Mouse (Mus musculus): ENCODE measurements at regions not wholly inside any gene's neighbourhood (a gene's known extent, or its start where the extent isn't known, plus 50 kb on each side); places are given as distances from the start of the nearest gene placed in this dataset.

DNA sequence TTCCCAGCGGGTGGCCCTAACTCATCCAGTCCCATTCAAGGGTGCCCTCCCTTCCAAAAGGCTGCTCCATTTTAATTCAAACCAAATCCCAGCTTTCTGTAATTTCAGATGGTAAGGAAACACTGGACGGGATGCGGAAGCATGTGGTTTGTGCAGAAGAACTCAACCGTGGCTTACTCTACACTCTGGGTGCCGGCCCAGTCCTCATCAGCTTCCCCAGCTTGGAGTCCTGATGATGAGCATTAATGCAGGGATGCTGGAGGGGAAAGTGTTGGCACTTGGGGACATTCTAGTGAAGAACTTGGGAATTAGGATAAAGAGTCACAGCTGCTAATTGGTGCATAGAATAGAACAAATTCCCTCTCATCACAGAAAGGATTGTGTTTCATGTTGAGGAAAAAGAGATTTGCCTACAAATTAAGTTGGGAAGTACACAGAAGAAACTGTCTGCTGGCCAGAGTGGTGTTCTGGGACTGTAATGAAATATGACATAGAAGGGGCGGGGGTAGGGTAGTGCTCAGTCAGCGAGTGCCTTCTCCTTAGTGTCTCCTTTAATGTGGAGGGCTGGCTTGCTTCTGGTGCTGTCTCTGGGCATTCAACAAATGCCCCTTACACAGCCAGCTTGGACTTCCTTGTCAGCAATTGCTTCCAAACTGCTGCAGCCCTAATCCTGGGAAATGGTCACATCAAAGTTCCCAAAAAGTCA lies 285.0 kb upstream of the Bmper start:
- ATAC-seq (ENCODE audit: low read depth) = no peak
- Histone ChIP-seq H3K4me1 (replicated peaks) (no peaks in the 10 kb centered on the region), H3K9ac (no peak overlapping the region), H3K27ac (replicated peaks) (no peak overlapping the region), H3K4me3 (no peak overlapping the region), H3K9me3 (no peaks in the 10 kb centered on the region), H3K36me3 (no peaks in the 10 kb centered on the region), H3K4me2 (no peak overlapping the region), H3K27me3 (no peaks in the 10 kb centered on the region)
- WGBS = 80% methylated on average over 7 of the region's 7 CpGs

DNA sequence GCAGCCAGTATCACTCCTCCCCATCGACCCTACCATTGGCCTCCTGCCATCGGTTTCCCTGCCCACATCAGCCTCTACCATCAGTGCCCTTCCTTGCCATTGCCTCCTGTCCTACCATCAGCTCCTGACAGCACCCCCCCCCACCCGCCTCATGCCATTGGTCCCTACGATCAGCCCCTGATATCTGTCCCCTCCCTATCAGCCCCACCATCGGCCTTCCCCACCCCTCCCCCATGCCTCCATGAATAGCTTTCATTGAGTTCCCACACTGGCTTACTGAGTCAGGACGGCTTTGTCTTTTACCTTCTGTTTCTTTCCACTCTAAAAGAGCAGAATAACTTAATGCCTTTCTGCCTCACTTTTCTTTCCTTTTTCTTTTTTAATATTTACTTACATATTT lies 277.9 kb upstream of the Bmper start:
- no peak overlapping the region for H3K4me2 ChIP-seq
- no peak overlapping the region for H3K4me3 ChIP-seq
- H3K27me3 ChIP-seq = no peaks in the 10 kb centered on the region
- no peak overlapping the region for H3K27ac ChIP-seq (replicated peaks)
- no peak overlapping the region for H3K9ac ChIP-seq
- H3K36me3 ChIP-seq = no peaks in the 10 kb centered on the region
- ATAC-seq (ENCODE audit: low read depth) = no peak
- no peaks in the 10 kb centered on the region for H3K4me1 ChIP-seq (replicated peaks)
- WGBS = 65% methylated on average over 6 of the region's 6 CpGs
- H3K9me3 ChIP-seq = no peaks in the 10 kb centered on the region

- Histone ChIP-seq H3K27ac (replicated peaks) (no peak overlapping the region), H3K4me3 (no peak overlapping the region), H3K4me1 (replicated peaks) (no peaks in the 10 kb centered on the region), H3K9me3 (no peaks in the 10 kb centered on the region), H3K36me3 (no peaks in the 10 kb centered on the region), H3K27me3 (no peaks in the 10 kb centered on the region), H3K9ac (no peak overlapping the region), H3K4me2 (no peak overlapping the region)
- WGBS = 73% methylated on average over 8 of the region's 8 CpGs
- ATAC-seq (ENCODE audit: low read depth) = no peak
Measured at GRCm38 (mm10) chr9:22945426-22945955, 277.4 kb upstream of the Bmper start.

DNA sequence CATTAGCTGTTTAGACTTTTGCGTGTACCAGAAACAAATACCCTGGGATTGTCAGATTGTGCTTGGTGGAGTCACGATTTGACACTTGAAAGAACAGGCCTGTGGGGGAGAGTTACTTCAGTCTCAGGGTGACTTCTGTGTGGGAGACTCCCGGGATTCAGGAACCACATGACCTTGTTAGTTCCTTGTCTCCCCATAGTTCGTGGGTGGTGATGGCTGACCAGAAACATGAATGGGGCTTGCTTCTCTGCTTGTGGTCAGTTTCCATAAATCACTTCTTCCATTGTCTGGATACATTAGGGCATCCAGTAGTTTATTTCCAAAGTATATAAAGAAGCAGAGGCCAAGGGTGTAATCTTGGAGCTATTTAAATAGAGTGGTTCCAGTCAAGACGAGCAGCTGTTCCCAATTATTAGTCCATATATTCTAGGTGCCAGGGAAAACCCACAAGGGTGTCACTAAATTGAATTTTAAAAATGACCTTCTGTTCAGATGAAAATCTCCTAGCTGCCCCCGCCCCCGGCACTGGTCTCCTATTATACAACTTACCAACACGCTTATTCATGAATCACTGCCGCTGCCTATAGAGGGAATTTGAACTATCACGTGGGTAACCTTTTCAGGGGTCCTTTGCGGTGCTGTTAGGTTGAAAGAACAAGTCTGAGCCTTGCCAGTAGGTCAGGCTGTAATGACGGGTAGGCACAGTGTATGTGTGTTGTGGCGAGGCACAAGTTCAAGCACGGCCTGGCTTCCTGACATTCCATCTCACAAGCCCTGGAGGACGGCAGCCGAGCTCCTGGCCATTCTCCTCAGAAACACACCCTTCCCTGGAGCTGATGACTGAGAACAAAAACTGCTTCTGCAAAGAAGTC lies 270.1 kb upstream of the Bmper start:
- H3K4me3 ChIP-seq = no peak overlapping the region
- H3K27ac ChIP-seq (replicated peaks) = no peak overlapping the region
- ATAC-seq (ENCODE audit: low read depth) = no peak
- WGBS = 27% methylated on average over 16 of the region's 16 CpGs
- H3K4me1 ChIP-seq (replicated peaks) = peaks cover 12% of the 10 kb centered on the region
- no peaks in the 10 kb centered on the region for H3K36me3 ChIP-seq
- no peak overlapping the region for H3K4me2 ChIP-seq
- H3K9me3 ChIP-seq = no peaks in the 10 kb centered on the region
- no peak overlapping the region for H3K9ac ChIP-seq
- H3K27me3 ChIP-seq = no peaks in the 10 kb centered on the region

DNA sequence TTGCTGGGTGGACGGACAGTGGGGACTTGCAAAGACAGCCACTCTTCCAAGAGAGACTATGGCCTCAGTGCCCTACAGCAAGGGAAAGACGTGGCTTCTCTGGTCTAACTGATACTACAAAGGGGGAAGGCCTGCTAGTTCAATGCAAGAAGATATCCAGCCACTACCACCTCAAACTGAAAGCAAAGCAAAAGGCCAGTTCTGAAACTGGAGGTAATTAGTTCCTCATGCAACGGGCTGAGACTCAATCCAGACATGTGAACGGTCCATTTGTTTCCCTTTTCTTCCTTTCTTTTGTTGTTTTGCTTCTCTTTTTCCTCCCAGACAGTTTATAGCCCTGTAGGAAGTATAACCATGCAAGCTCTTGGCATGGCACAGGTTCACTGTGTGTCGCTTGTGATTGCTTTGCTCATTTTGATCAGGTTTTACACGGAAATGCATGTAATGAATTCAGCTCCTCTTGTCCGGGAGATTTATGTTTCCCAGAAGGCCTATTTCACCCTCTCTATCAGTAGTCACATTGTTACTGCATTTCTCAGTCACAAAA lies 260.5 kb upstream of the Bmper start:
- Histone ChIP-seq H3K4me2 (peak overlapping the region; percentile 6; the same call in 1 of the 2 replicates), H3K9me3 (no peaks in the 10 kb centered on the region), H3K36me3 (no peaks in the 10 kb centered on the region), H3K4me1 (replicated peaks) (peaks cover 8% of the 10 kb centered on the region), H3K9ac (no peak overlapping the region), H3K27ac (replicated peaks) (peak overlapping the region; percentile 66), H3K27me3 (no peaks in the 10 kb centered on the region), H3K4me3 (no peak overlapping the region)
- no peak for ATAC-seq (ENCODE audit: low read depth)
- 18% methylated on average over 7 of the region's 7 CpGs for WGBS

- H3K4me2 ChIP-seq = no peak overlapping the region
- ATAC-seq (ENCODE audit: low read depth) = no peak
- no peak overlapping the region for H3K9ac ChIP-seq
Measured at GRCm38 (mm10) chr9:22971312-22971711, 251.6 kb upstream of the Bmper start.

DNA sequence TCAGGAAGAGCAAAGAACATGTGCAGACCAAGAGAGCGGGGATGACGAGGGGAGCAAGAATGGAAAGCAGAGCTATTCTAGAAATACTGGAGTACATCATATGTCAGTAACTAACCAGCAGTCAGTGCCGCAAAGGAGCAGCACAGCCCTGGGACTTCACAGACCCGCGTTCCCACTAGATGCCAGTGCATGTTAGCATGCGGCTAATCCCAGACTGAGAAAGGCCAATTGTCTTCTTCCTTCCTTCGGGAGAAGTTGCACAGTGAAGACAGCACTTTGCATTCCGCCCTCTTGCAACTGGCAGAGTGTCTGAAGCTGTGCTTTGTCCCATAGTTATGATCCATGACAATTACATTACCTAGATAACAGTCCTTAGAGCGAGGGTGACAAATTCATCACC lies 246.1 kb upstream of the Bmper start:
- H3K4me1 ChIP-seq (replicated peaks) = peaks cover 7% of the 10 kb centered on the region; the same call in 1 of the 2 replicates
- no peaks in the 10 kb centered on the region for H3K27me3 ChIP-seq
- no peaks in the 10 kb centered on the region for H3K9me3 ChIP-seq
- 48% methylated on average over 9 of the region's 9 CpGs for WGBS
- no peak overlapping the region for H3K4me2 ChIP-seq
- no peak for ATAC-seq (ENCODE audit: low read depth)
- H3K27ac ChIP-seq (replicated peaks) = no peak overlapping the region
- no peak overlapping the region for H3K4me3 ChIP-seq
- H3K36me3 ChIP-seq = no peaks in the 10 kb centered on the region
- H3K9ac ChIP-seq = no peak overlapping the region

More at GRCm38 (mm10) chr9:22971312-22971711, 251.6 kb upstream of the Bmper start:
- 0 out of 2 replicates have a peak, but pooled peaks cover under 1% of the 10 kb centered on the region for H3K4me1 ChIP-seq (replicated peaks)
- no peaks in the 10 kb centered on the region for H3K36me3 ChIP-seq
- no peak overlapping the region for H3K27ac ChIP-seq (replicated peaks)
- H3K9me3 ChIP-seq = no peaks in the 10 kb centered on the region
- H3K27me3 ChIP-seq = no peaks in the 10 kb centered on the region
- 82% methylated on average over 4 of the region's 4 CpGs for WGBS
- H3K4me3 ChIP-seq = no peak overlapping the region

GRCm38 (mm10) chr9:22979627-22980026 lies 243.2 kb upstream of the Bmper start:
- H3K27ac ChIP-seq (replicated peaks) = no peak overlapping the region
- H3K4me2 ChIP-seq = no peak overlapping the region
- no peaks in the 10 kb centered on the region for H3K27me3 ChIP-seq
- H3K9ac ChIP-seq = no peak overlapping the region
- no peak overlapping the region for H3K4me3 ChIP-seq
- H3K36me3 ChIP-seq = no peaks in the 10 kb centered on the region
- H3K9me3 ChIP-seq = no peaks in the 10 kb centered on the region
- H3K4me1 ChIP-seq (replicated peaks) = peaks cover 7% of the 10 kb centered on the region; the same call in 1 of the 2 replicates
- WGBS = 73% methylated on average over 5 of the region's 5 CpGs
- no peak for ATAC-seq (ENCODE audit: low read depth)

DNA sequence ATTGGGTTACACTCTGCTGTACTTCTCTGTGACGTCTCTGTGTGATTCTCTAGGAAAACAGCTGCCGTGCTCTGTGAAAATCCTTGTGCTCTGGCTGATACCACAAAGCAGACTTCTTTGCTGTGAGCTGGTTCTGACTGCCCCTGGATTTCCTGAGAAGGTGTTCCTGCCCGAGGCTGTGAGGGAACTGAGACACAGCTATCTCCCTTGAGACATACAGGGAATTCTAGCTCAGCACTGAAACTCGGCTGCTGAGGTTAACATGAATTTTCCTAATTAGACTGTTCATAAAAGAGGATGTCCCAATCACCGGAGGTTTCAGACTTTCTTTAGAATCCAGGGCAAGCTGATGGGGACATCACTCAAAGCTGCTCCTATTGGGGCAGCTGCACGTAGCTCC lies 233.4 kb upstream of the Bmper start:
- Histone ChIP-seq H3K36me3 (no peaks in the 10 kb centered on the region), H3K4me2 (no peak overlapping the region), H3K27ac (replicated peaks) (no peak overlapping the region), H3K4me3 (no peak overlapping the region), H3K9me3 (no peaks in the 10 kb centered on the region), H3K27me3 (no peaks in the 10 kb centered on the region), H3K9ac (no peak overlapping the region), H3K4me1 (replicated peaks) (no peaks in the 10 kb centered on the region)
- ATAC-seq (ENCODE audit: low read depth) = no peak
- 57% methylated on average over 6 of the region's 6 CpGs for WGBS

GRCm38 (mm10) chr9:22993531-22993930 lies 229.3 kb upstream of the Bmper start:
- Histone ChIP-seq H3K27ac (replicated peaks) (no peak overlapping the region), H3K27me3 (no peaks in the 10 kb centered on the region; the same call in 1 of the 2 replicates), H3K9ac (no peak overlapping the region), H3K9me3 (no peaks in the 10 kb centered on the region), H3K4me1 (replicated peaks) (no peaks in the 10 kb centered on the region), H3K4me3 (no peak overlapping the region), H3K4me2 (no peak overlapping the region), H3K36me3 (no peaks in the 10 kb centered on the region)
- WGBS = 79% methylated on average over 5 of the region's 5 CpGs
- ATAC-seq (ENCODE audit: low read depth) = no peak

DNA sequence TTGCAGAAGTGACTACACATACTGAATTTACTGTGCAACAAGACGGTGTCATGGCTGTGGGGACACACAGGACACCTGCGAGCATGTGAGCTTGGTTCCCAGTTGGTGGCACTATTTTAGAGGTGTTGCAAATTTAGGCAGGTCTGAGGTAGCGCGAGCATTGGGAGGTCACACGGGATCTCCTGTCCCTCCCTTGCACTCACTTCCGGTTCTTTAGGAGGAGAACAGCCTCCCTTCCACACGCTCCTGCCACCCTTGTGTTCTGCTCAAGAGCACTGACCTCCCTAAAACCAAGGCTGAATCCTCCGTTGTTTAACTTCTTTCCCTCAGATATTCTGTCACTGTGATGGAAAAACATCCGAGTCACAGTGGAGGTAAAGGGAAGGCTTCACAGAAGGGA lies 227.3 kb upstream of the Bmper start:
- no peaks in the 10 kb centered on the region for H3K9me3 ChIP-seq
- no peak overlapping the region for H3K27ac ChIP-seq (replicated peaks)
- H3K4me2 ChIP-seq = no peak overlapping the region
- H3K4me1 ChIP-seq (replicated peaks) = no peaks in the 10 kb centered on the region
- H3K36me3 ChIP-seq = no peaks in the 10 kb centered on the region
- WGBS = 80% methylated on average over 9 of the region's 9 CpGs
- no peak overlapping the region for H3K9ac ChIP-seq
- H3K27me3 ChIP-seq = no peaks in the 10 kb centered on the region; the same call in 1 of the 2 replicates
- ATAC-seq (ENCODE audit: low read depth) = no peak
- no peak overlapping the region for H3K4me3 ChIP-seq

- ATAC-seq (ENCODE audit: low read depth) = no peak
- peaks cover 2% of the 10 kb centered on the region; the same call in 1 of the 2 replicates for H3K4me1 ChIP-seq (replicated peaks)
- no peaks in the 10 kb centered on the region for H3K9me3 ChIP-seq
- H3K27ac ChIP-seq (replicated peaks) = no peak overlapping the region
- H3K9ac ChIP-seq = no peak overlapping the region
- no peaks in the 10 kb centered on the region; the same call in 1 of the 2 replicates for H3K27me3 ChIP-seq
- no peak overlapping the region for H3K4me3 ChIP-seq
- no peaks in the 10 kb centered on the region for H3K36me3 ChIP-seq
- WGBS = 56% methylated on average over 6 of the region's 6 CpGs
- H3K4me2 ChIP-seq = no peak overlapping the region
Measured at GRCm38 (mm10) chr9:22998306-22998705, 224.6 kb upstream of the Bmper start.
